Mouse (Mus musculus) stomach, embryonic 14.5 days (tissue): ENCODE measurements around the gene Hecw2. TPM values are rescaled to one million over a fixed set of nuclear protein-coding genes. Genes with fewer than 3 reads are reported as not detected.

ENCODE experiments used
- ATAC-seq: fragments of 200-750 bp; cut with Nextera tagmentation; 2 replicates; pipeline ENCODE4 v1.8.0; 2017; ENCODE audit warnings: low read depth, moderate TSS enrichment; ENCODE audit not compliant: insufficient number of reproducible peaks, insufficient read depth, low FRiP score
- H3K27ac ChIP-seq: fragments of 300-500 bp; sonication (generic); 2 replicates; pipeline ENCODE4 v1.5.1; 2014; ENCODE audit warnings: mild to moderate bottlenecking, low read length, moderate library complexity, mixed read lengths
- H3K27me3 ChIP-seq: fragments of 300-500 bp; sonication (generic); 2 replicates; pipeline ENCODE4 v1.6.1; 2014; ENCODE audit warnings: low read length, control low read depth, mixed read lengths; ENCODE audit not compliant: control insufficient read depth, insufficient read depth
- H3K36me3 ChIP-seq: fragments of 300-500 bp; sonication (generic); 2 replicates; pipeline ENCODE4 v1.6.1; 2014; ENCODE audit warnings: mild to moderate bottlenecking, control low read depth, low read length, moderate library complexity, mixed read lengths; ENCODE audit not compliant: control insufficient read depth, insufficient read depth
- H3K4me1 ChIP-seq: fragments of 300-500 bp; sonication (generic); 2 replicates; pipeline ENCODE4 v1.6.1; 2014; ENCODE audit warnings: low read length, control low read depth, mixed read lengths; ENCODE audit not compliant: control insufficient read depth, insufficient read depth
- H3K4me2 ChIP-seq: fragments of 300-500 bp; sonication (generic); replicated peaks from 2 replicates; pipeline ENCODE4 v1.6.1; 2014; ENCODE audit warnings: low read depth, low read length, control low read depth
- H3K4me3 ChIP-seq: fragments of 300-500 bp; sonication (generic); 2 replicates; pipeline ENCODE4 v1.5.1; 2014; ENCODE audit warnings: low read depth, low read length, control low read depth
- H3K9ac ChIP-seq: fragments of 300-500 bp; sonication (generic); replicated peaks from 2 replicates; pipeline ENCODE4 v1.6.1; 2014; ENCODE audit warnings: low read depth, mild to moderate bottlenecking, control low read depth, low read length, moderate library complexity, mixed read lengths
- H3K9me3 ChIP-seq: fragments of 300-500 bp; sonication (generic); 2 replicates; pipeline ENCODE4 v1.6.1; 2016; ENCODE audit warnings: low read depth, low read length, control low read depth; ENCODE audit not compliant: control insufficient read depth
- WGBS: fragments of 180-500 bp; shearing (Covaris S2); extraction: QIAGEN DNeasy Blood & Tissue Kit; methylation state at CpG from one replicate; pipeline ENCODE4 v1.1.7; 2014; 5-methylcytosine and 5-hydroxymethylcytosine counted together
- polyA plus RNA-seq: library from polyadenylated mRNA; unstranded; fragments of >200 nt; fragmentation: Nextera tagmentation; extraction: Ambion mirVana; gene quantifications from 2 replicates; pipeline ENCODE4 v1.2.1, GENCODE M21; 2014

The Hecw2 gene
- polyA plus RNA-seq, 1 experiment from 2014 or later: 2.9 TPM

- ATAC-seq: no peak
These were observed 413.7 kb downstream of the Hecw2 start for GRCm38 (mm10) chr1:53781311-53781710.

GRCm38 (mm10) chr1:53776176-53776905 lies 418.6 kb downstream of the Hecw2 start:
- Histone ChIP-seq H3K27me3 (no peaks in the 10 kb centered on the region), H3K27ac (no peak overlapping the region), H3K36me3 (no peaks in the 10 kb centered on the region), H3K9me3 (no peaks in the 10 kb centered on the region), H3K4me3 (no peak overlapping the region), H3K4me1 (no peaks in the 10 kb centered on the region), H3K4me2 (no peak overlapping the region), H3K9ac (no peak overlapping the region)
- 87% methylated on average over 7 of the region's 7 CpGs for WGBS
- ATAC-seq: no peak

More at GRCm38 (mm10) chr1:53781311-53781710, 413.7 kb downstream of the Hecw2 start:
- Histone ChIP-seq H3K4me2 (no peak overlapping the region), H3K27ac (no peak overlapping the region), H3K9me3 (no peaks in the 10 kb centered on the region), H3K36me3 (no peaks in the 10 kb centered on the region), H3K9ac (no peak overlapping the region), H3K4me1 (no peaks in the 10 kb centered on the region), H3K4me3 (no peak overlapping the region), H3K27me3 (no peaks in the 10 kb centered on the region)
- 89% methylated on average over 1 of the region's 1 CpGs for WGBS

- H3K9me3 ChIP-seq: no peaks in the 10 kb centered on the region
- H3K36me3 ChIP-seq: no peaks in the 10 kb centered on the region
- H3K4me3 ChIP-seq: no peak overlapping the region
- no peak overlapping the region for H3K27ac ChIP-seq
- no peak overlapping the region for H3K4me2 ChIP-seq
- H3K4me1 ChIP-seq: no peaks in the 10 kb centered on the region
- ATAC-seq: no peak
- H3K9ac ChIP-seq: no peak overlapping the region
- no peaks in the 10 kb centered on the region for H3K27me3 ChIP-seq
- WGBS: 94% methylated on average over 2 of the region's 2 CpGs
These were observed 419.4 kb downstream of the Hecw2 start for GRCm38 (mm10) chr1:53775545-53775944.

- Histone ChIP-seq H3K36me3 (no peaks in the 10 kb centered on the region), H3K27me3 (no peaks in the 10 kb centered on the region), H3K4me1 (no peaks in the 10 kb centered on the region), H3K4me3 (no peak overlapping the region), H3K9me3 (no peaks in the 10 kb centered on the region), H3K4me2 (no peak overlapping the region), H3K9ac (no peak overlapping the region), H3K27ac (no peak overlapping the region)
- WGBS: 81% methylated on average over 6 of the region's 6 CpGs
- ATAC-seq: no peak
These were observed 419.9 kb downstream of the Hecw2 start for GRCm38 (mm10) chr1:53775036-53775435.

GRCm38 (mm10) chr1:53774571-53774970 lies 420.4 kb downstream of the Hecw2 start:
- H3K27ac ChIP-seq: no peak overlapping the region
- no peaks in the 10 kb centered on the region for H3K27me3 ChIP-seq
- 88% methylated on average over 3 of the region's 3 CpGs for WGBS
- no peaks in the 10 kb centered on the region for H3K9me3 ChIP-seq
- H3K36me3 ChIP-seq: no peaks in the 10 kb centered on the region
- H3K4me1 ChIP-seq: no peaks in the 10 kb centered on the region
- no peak overlapping the region for H3K4me3 ChIP-seq
- ATAC-seq: no peak
- H3K9ac ChIP-seq: no peak overlapping the region
- no peak overlapping the region for H3K4me2 ChIP-seq

- H3K4me1 ChIP-seq: no peaks in the 10 kb centered on the region
- no peaks in the 10 kb centered on the region for H3K9me3 ChIP-seq
- H3K4me3 ChIP-seq: no peak overlapping the region
- H3K9ac ChIP-seq: no peak overlapping the region
- H3K36me3 ChIP-seq: no peaks in the 10 kb centered on the region
- no peak for ATAC-seq
- no peak overlapping the region for H3K27ac ChIP-seq
- no peak overlapping the region for H3K4me2 ChIP-seq
- H3K27me3 ChIP-seq: no peaks in the 10 kb centered on the region
- 70% methylated on average over 6 of the region's 6 CpGs for WGBS
These were observed 421.0 kb downstream of the Hecw2 start for GRCm38 (mm10) chr1:53773994-53774393.

GRCm38 (mm10) chr1:53772967-53773366 lies 422.0 kb downstream of the Hecw2 start:
- no peak overlapping the region for H3K4me3 ChIP-seq
- no peaks in the 10 kb centered on the region for H3K27me3 ChIP-seq
- H3K4me2 ChIP-seq: no peak overlapping the region
- no peaks in the 10 kb centered on the region for H3K9me3 ChIP-seq
- no peaks in the 10 kb centered on the region for H3K36me3 ChIP-seq
- H3K4me1 ChIP-seq: no peaks in the 10 kb centered on the region
- H3K27ac ChIP-seq: no peak overlapping the region
- no peak for ATAC-seq
- 90% methylated on average over 3 of the region's 3 CpGs for WGBS
- H3K9ac ChIP-seq: no peak overlapping the region

GRCm38 (mm10) chr1:53771476-53771875 lies 423.5 kb downstream of the Hecw2 start:
- no peaks in the 10 kb centered on the region for H3K27me3 ChIP-seq
- no peak overlapping the region for H3K9ac ChIP-seq
- H3K4me3 ChIP-seq: no peak overlapping the region
- WGBS: 91% methylated on average over 6 of the region's 6 CpGs
- H3K4me1 ChIP-seq: no peaks in the 10 kb centered on the region
- no peak overlapping the region for H3K4me2 ChIP-seq
- no peaks in the 10 kb centered on the region for H3K9me3 ChIP-seq
- ATAC-seq: no peak
- H3K27ac ChIP-seq: no peak overlapping the region
- no peaks in the 10 kb centered on the region for H3K36me3 ChIP-seq

GRCm38 (mm10) chr1:53766112-53766511 lies 428.9 kb downstream of the Hecw2 start:
- no peak overlapping the region for H3K4me3 ChIP-seq
- H3K27me3 ChIP-seq: no peaks in the 10 kb centered on the region
- no peaks in the 10 kb centered on the region for H3K9me3 ChIP-seq
- 51% methylated on average over 2 of the region's 2 CpGs for WGBS
- no peak for ATAC-seq
- no peaks in the 10 kb centered on the region for H3K4me1 ChIP-seq
- no peak overlapping the region for H3K4me2 ChIP-seq
- H3K27ac ChIP-seq: no peak overlapping the region
- peaks cover 8% of the 10 kb centered on the region; the same call in 1 of the 2 replicates for H3K36me3 ChIP-seq
- no peak overlapping the region for H3K9ac ChIP-seq
